Mouse (Mus musculus) neutrophil, adult 5-6 weeks (primary cell): ENCODE results near the gene Gucy1b1. TPM values are rescaled to one million over a fixed set of nuclear protein-coding genes. Genes with fewer than 3 reads are reported as not detected.

ENCODE experiments used
- ATAC-seq: fragments of 151-379, 151-347 bp; 2 replicates; pipeline ENCODE4 v1.8.0; 2017; ENCODE audit warnings: mild to moderate bottlenecking, moderate TSS enrichment; ENCODE audit not compliant: insufficient number of reproducible peaks, poor library complexity, low FRiP score, severe bottlenecking; ENCODE audit errors: extremely low read depth
- total RNA-seq: library from RNA; stranded (forward); fragments of 200-1000 nt; gene quantifications from 2 replicates; pipeline ENCODE4 v1.2.3, GENCODE M21; 2017

The Gucy1b1 gene
- 3.3 and 4.1 TPM in 2 replicates for total RNA-seq

DNA sequence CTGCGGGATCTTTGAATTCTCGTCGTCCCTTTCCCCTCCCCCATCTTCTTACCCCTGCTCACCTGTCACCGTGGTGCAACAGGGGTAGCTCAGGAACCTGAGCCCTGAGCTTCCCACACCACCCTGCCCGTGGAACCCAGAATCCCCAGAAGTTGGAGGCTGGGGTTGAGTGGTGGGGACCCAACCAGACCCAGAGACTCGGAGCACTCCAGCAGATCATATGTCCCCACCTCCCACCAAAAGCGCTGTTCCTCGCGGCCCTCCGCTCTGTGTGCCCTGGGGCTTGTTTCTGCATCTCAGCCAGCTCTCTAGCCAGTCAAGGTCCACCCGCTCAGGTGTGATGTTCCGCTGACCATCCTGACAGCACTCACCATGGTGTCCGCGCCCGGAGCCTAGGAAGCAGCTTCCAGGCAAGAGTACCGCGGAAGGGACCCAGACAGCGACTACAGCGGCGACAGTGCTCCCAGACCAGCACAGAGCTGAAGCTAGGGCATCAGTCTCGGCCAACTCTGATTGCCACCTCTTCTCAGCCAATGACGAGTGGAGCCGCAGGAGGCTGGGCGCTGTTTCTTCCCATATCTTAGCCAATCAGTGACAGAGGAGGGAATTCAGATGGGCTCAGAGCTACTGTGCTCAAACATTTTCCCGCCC, at the start of gene Gucy1b1:
TSS of gene Gucy1b1 (minus strand) at position 489 of the 651 bp plus-strand sequence.
- ATAC-seq, result no peak

DNA sequence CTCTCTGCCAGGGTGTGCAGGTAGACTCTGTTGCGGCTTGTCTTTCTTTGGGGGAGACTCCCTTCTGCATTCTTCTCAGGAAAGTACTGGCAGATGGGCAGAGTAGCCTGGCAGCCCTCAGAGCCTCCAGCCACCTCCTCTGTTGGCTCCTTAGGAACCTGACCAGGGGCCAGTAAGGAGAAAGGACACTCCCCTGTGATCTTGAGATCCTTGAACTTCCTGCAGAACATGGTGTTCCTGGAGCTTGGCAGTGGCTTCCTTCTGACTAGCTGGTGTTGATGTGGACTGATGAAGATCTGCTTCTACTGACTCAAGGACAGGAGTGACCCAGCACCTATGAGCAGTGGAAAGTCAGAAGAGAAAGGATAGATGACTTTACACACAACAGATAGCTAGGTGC, 44.4 kb upstream of the Gucy1b1 start:
- ATAC-seq, result no peak

DNA sequence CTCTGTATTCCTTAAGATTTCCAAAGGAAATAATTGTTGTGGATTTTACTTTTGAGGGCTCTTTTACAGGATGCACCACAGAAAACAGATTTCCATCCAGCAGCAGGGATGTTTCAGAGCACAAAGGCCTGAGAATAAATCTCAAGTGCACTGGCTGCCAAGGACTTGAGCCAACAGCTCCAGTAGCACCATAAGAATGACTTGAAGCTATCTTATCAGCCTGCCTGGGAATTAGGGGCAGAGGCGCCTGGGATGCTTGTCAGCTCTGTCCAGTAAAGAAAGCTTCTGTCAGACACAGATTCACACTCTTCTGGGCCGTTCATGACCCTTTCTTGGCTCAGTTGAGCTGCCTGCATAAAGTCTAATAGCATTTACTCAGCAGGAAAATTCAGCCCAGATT, 38.0 kb upstream of the Gucy1b1 start:
- ATAC-seq, result no peak

DNA sequence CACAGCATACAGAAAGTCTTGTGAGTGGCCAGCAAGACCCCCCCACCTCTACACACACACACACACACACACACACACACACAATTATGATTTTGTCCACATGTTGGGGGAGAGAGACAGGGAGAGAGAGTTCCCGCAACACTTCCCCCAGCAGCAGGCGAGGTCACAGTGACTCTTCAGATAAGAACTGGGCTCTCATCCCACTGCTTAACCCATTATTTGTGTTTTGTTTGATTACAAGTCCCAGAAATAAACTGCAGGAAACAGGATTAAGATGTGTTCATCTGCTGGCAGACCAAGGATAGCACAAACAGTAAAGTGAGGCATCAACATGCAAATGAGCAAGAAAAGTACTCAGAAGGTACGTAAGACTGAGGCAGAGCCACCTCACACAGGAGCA, 37.5 kb upstream of the Gucy1b1 start:
- ATAC-seq, result no peak

DNA sequence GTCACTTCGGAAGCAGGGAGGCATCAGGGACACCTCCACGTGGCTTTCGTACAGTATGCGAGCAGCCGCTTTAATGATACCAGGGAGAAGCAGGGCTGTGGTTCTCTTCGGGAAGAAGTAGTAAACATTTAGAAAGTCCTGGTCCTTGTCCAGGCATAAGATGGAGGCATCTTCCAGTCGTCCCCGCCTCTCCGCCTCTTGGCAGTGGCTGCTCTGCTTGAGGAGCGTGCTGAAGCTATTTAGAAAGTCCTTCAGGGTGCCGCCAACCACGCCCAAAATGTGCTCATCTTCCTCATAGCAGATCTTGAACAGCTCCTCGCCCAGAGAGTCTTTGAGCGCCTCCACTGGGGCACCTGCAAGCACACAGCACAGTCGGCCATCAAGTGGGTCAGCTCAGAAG, 34.5 kb upstream of the Gucy1b1 start:
- no peak for ATAC-seq

DNA sequence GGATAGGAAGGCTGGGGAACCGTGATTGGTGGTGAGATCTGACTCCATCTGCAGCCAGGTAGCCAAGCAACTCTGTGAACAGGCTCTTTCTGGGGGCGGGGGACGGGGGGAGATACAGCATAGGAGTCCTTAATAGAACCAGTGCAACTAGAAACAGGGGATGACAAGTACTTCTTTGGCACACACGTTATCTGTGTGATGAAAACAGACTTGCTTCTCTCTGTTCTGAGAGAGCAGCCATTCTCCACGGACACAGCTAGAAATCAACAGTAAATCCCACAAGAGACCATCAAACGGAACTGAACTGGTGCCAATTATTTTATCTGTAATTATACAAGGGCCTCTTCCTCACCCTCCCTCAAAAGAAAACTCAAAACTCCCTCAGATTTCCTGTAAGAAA, 29.7 kb upstream of the Gucy1b1 start:
- no peak for ATAC-seq

DNA sequence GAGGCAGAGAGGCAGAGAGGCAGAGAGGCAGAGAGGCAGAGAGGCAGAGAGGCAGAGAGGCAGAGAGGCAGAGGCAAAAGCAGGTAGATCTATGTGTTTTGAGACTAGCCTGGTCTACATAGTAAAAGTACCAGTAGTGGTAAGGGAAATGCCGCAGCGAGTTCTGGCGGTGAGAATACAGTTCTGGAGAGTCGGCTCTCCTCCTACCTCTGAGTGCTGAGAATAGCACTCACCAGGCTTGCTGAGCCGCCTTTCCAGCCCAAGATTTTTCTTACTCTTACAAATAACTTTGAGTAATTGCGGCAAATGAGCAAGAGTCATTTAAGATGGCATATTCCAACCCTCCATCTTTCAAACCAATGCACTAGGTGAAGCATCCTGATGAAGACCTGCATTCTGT, 24.6 kb upstream of the Gucy1b1 start:
- no peak for ATAC-seq

DNA sequence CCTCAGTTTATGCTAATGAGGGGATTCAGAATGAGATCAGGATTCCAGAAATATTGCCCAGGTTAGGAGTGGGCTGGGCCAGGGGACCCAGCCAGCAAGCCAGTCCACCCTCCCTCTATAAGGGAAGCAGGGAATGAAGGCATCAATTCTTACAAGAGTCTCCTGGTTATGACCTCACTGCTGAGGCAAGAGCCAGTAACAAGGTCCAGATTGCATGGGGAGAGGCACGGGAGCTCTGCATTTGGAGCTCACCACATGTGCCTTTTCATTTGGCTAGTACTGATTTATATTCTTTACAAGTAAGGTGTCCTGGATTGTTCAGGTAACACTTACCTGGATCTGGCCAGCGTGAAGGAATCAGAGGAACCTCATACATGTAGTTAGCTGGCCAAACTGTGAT, 22.3 kb upstream of the Gucy1b1 start:
- no peak for ATAC-seq

DNA sequence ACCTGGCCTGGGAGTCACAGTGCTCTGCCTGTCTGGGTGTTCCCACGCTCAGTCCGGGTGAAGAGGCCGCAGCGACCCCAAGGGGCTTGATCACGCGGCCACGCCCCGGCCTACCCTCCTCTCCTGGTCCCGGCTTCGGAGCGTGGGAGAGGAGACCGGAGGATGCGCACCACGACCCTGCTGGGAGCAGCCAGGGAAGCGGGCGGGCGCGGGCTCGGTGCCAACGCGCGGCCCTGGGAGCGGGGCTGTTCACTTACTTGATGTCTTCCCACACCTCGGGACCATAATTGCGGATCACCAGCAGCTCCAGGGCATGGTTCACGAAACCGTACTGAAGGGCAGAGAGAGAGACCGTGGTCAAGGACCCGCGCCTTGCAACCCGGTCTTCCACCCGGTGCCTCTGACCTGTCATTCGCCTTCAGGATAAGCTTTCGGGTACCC, 728 bp downstream of the Gucy1b1 start:
- ATAC-seq, result no peak

DNA sequence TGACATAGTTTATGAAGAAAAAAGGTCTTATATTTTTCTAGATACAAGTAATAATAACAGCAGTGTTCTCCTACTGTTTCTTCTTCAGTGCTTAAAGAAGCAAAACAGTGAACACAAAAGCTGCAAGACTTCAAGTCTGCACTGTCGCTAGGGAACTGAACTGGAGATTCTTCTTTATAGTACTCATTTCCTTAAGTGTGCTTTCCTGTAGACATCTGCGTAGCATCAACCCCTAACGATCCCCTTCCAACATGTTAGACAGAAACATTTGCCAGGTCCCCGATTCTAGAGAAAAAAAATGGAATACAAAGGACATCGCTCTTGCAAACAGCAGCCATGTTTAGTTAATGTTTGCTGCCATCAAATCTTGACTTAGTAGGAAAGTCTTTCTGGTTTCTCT, 6.7 kb downstream of the Gucy1b1 start:
- no peak for ATAC-seq

DNA sequence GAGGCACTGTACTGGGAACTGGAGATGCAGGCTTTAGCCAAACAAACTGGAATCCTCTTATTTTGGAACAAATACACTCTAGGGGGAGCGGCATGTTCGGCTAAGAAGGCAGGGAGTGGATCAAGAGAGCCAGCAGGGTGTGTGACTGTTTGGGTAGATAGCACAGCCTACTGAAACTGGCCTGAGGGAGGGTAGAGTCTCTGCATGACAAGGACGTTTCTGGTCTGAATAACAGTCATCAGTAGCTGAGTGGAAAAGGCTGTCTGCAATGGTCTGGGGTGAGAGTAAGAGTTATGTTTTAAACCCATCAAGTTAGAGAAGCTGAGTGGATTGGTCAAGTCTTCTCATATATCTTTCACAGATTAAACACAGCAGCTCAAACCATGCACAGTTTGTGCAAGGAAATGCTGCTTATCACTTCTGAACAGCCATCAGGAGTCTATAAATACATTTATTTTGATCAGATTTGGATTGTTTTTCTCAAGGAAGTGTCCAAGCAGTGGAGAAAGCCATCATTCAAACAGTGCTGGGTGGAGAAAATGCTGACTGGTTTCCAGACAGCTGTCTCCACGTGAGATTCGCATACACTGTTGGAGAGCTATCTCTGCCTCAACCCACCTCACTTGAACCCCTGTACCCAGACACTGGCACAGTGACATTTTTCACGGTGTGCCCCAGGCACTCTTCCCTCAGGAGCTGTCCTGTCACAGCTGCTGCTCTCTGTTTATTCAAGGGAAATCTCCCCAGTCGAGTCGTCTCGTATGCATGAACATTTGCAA, 12.9 kb downstream of the Gucy1b1 start:
- ATAC-seq, result no peak

DNA sequence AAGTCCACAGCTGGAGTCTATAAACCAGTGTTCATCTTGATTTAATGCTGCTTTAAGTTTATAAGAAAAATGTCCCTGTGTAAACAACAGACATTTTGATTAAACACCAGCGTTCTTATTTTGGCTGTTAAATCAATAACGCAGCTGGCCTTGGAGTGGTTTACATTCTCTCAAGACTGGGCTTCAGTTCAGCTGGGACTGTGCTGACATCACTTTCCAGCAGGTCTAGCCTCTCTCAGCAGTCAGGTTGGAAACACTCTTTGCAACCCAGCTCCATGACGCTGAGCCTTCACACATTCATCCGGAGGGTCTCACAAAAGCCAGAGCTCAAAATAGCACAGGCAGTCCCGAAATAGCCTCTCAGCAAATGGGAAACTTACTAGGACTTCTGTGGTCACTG, 17.3 kb downstream of the Gucy1b1 start:
- no peak for ATAC-seq

DNA sequence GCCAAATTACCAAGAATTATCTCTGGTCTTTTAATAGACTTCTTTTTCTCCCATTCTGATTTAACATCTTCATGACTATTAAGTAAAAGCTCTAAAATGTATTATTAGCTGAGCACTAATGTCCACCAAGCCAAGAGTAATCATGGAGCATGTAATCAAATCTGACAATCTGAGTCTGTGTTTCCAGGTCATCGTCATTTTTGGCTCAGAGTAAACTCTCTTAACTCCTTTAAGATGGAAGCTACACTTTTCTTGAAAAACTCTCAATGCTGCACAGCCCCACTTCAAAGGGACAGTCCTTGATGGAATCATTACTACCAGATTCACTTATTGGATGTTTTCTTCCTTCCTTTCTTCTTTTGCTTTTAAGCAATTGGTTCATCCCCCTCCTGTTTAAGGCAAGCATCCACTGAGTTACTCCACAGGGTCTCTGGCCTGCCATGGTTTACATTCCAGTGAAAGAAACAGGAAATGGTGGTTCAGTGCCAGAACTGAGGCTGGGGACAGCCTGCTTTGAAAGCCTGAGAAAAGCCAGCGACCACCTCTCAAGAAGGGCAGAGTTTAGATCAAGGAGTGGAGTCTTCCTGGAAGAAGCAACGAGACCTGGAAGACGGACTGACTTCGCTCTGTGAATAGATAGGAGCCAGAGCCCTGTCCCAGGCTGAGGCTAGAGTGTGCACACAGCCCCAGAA, 20.1 kb downstream of the Gucy1b1 start:
- no peak for ATAC-seq

DNA sequence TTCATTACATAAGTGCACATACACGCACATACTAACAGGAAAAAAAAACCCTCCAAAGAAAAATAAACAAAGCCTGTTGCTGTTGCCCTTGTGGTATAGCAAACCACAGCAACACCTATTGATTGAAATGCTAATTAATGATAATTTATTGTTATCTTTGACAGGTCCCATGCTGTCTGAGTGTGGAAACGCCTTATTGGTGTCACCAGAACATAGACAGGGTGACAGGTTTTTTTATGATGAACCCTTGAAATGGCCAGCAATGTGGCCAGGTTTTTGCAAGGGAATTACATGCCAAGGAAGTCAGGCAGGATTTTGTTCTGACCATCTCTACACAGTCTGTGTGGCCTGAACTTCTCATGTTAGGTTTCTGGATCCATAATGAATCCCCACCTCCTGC, 22.5 kb downstream of the Gucy1b1 start:
- ATAC-seq, result no peak

DNA sequence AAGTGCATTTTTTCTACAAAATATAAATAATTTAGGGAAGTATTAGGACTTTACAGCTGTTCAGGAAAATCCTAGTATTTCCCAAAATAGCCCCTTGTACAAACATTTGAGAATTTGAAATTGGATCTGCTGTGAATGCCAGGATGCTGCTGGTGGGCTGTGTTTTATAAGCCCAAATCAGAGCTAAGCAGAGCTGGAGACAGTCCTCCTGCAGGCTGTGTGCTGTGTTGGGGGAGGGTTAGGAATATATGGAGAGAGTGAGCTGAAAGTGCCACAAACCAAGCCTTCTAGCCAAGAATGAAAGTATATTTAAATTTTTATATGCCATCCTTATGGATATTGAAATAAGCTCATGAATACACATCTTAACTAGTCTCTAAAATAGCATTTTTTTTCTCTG, 23.0 kb downstream of the Gucy1b1 start:
- ATAC-seq, result no peak

DNA sequence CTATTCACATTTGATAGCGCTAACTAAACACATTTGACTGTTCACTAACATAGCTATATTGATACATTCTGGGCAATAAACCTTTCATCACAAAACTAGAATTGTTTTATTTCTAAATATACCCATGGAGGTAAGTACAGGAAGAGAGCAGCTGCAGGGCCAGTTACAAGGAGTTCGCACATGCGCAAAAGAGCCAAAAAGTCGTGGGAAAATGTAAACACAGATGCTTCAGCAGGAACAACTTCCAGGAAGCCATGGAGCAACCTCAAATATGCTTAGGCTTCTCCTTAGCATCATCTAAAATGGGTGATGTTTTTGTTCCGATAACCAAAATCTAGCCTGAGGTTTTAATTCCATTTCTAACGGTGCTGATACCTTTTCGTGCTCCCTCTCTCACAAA, 25.8 kb downstream of the Gucy1b1 start:
- no peak for ATAC-seq

DNA sequence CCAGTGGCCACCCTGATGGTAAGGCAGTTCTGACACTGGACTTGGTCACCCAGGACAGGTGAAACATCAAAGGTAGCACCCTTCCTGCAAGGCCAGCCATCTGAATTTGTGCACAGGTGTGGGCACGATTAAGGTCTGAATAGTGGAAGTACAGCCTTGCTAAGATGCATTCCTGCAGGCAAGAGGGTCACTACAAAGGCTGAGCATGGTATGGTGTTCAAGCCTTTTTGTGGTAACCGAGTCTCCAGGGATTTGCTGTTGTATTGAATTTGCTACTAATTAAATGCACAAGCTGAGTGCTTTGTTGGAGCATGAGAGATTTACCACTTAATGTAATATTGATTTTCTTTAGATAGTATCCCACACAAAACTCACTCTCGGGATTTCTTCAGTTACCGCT, 26.4 kb downstream of the Gucy1b1 start:
- no peak for ATAC-seq

DNA sequence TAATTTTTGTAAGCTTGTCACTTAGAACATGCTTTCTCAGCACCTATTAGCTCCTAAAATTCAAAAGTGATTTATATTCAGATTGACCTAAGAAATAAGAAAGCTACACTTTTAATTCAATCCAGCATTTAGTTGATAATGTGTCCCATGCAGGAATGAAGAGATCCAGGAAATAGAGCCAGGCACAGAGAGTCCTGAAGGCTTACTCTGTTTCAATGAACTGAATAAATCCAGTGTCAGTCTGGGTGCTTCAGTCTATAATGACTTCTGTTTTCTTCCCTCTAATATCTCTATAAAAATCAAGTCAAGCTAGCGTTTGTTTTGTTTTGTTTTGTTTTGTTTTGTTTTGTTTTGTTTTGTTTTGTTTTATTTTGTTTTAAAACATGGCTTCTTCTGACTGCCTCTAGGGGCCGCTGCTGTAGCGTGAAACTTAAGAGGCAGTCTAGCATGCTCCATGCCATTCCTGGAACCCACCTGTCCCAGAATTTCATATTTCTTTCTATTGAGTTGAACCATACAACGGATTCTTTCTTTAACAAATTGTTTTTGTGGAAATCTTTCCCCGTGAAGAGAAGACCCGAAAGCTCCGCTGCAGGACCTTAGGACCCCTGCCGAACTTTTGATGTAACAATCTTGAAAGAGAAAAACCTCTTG, 27.3 kb downstream of the Gucy1b1 start:
- no peak for ATAC-seq

DNA sequence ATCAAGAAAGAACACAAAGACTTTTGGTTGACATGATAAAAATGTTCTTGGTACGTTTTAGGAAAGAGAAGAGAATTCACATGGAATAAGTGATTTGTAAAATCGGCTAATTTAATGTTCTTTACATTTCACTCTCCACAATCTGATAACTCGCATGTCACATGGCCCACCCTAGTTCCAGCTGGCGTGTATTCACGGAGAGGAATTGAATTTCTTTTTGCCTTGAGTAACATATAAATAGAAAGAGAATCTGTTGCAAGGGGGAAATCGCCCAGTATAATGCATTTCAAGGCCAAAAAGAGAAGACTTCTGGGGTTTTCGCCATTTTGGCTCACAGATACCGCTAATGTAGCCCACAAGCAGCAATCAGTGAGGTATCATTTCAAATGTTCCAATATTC, 28.4 kb downstream of the Gucy1b1 start:
- no peak for ATAC-seq

DNA sequence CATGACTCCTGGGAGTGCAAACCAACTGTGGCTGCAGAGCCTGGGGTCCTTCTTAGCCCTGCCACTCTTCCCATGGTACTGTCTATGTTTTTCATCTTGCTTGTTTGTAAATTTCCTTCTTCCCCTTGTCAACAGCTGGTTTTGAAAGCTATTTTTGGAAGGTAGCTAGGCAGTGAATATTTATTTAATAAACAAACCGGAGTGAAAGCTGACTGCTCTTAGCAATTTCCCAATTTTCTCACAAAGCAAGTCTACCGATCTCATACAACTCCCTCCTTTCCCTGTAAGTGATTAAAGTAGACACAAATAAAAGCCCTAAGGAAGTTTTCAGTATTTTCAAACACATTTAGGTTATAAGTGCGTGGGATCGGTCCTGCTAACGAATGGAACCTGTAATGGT, 29.6 kb downstream of the Gucy1b1 start:
- no peak for ATAC-seq
